Mouse (Mus musculus) midbrain, embryonic 10.5 days (tissue): Measurements from ENCODE around the gene Lrp3. TPM values are rescaled to one million over a fixed set of nuclear protein-coding genes. Genes with fewer than 3 reads are reported as not detected.

Source experiments
- DNase-seq: peaks from one replicate; pipeline ENCODE4 v3.0.0-alpha.2; 2017; ENCODE audit warnings: low spot score
- H3K27ac ChIP-seq: fragments of 300-500 bp; sonication (generic); replicated peaks from 2 replicates; pipeline ENCODE4 v1.5.1; 2016; ENCODE audit warnings: mild to moderate bottlenecking
- H3K27me3 ChIP-seq: fragments of 300-500 bp; sonication (generic); 2 replicates; pipeline ENCODE4 v1.6.1; 2016; ENCODE audit warnings: low read depth, mild to moderate bottlenecking; ENCODE audit not compliant: poor library complexity, severe bottlenecking
- H3K36me3 ChIP-seq: fragments of 300-500 bp; sonication (generic); 2 replicates; pipeline ENCODE4 v1.6.1; 2016; ENCODE audit warnings: mild to moderate bottlenecking, moderate library complexity
- H3K4me1 ChIP-seq: fragments of 300-500 bp; sonication (generic); 2 replicates; pipeline ENCODE4 v1.6.1; 2016
- H3K4me3 ChIP-seq: fragments of 300-500 bp; sonication (generic); 2 replicates; pipeline ENCODE4 v1.5.1; 2016; ENCODE audit warnings: mild to moderate bottlenecking, moderate library complexity
- H3K9me3 ChIP-seq: fragments of 300-500 bp; sonication (generic); replicated peaks from 2 replicates; pipeline ENCODE4 v1.6.1; 2016; ENCODE audit warnings: mild to moderate bottlenecking
- WGBS: fragments of 180-500 bp; shearing (Covaris S2); methylation state at CpG from one replicate; pipeline ENCODE4 v1.1.7; 2016; 5-methylcytosine and 5-hydroxymethylcytosine counted together
- polyA plus RNA-seq: library from polyadenylated mRNA; unstranded; fragments of >200 nt; fragmentation: Nextera tagmentation; extraction: Ambion mirVana; gene quantifications from 2 replicates; pipeline ENCODE4 v1.2.1, GENCODE M21; 2016

Gene Lrp3
- polyA plus RNA-seq, 1 experiment from 2014 or later, result 11.9 TPM

- Histone ChIP-seq H3K36me3 (no peaks in the 10 kb centered on the region), H3K9me3 (no peaks in the 10 kb centered on the region), H3K27ac (no peak overlapping the region), H3K4me1 (peaks cover 15% of the 10 kb centered on the region), H3K27me3 (peaks cover 24% of the 10 kb centered on the region), H3K4me3 (no peak overlapping the region)
- WGBS, result 51% methylated on average over 18 of the region's 18 CpGs
- peak; percentile 51 for DNase-seq
These were observed 38.6 kb downstream of the Lrp3 start for GRCm38 (mm10) chr7:35176412-35177381.

DNA sequence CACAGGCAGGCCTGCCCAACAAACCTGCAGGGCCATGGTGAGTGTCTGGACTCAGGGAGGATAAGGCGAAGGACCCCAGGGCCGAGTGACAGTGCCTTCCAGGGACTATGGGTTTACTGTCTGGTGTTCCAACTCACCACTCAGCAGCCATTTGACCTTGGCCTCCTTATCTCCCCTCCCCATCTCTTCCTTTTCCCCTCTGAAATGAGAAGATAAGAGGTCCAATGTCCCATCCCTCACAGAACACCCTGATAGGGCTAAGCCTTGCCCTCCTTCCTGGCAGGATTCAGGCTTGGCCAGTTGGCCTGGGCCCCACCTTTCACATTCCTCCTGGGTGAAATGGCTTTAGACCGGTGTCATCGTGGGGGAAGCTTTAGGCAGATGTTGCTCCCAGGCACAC is 39.8 kb downstream of the Lrp3 start:
- WGBS, result 82% methylated on average over 4 of the region's 4 CpGs

DNA sequence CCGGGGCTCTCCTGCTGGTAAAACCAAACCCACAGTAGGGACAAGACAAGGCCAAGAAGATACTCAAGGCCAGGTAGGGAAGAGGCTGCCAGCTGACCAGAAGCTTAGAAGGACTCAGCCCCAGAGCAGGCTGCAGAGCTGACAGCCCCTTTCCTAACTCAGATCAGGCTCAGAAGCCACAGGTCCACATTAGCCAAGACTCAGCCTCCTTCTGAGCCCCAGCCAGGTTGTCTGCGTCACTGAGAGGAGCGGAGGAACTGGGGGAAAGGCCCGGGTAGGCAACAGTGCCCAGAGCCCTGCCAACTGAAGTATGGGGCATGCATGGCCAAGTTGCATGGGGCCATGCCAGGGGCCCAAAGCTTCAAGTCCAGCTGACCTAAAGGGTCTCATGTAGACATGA is 42.8 kb downstream of the Lrp3 start:
- H3K4me1 ChIP-seq, result peaks cover 26% of the 10 kb centered on the region
- H3K27ac ChIP-seq, result peak overlapping the region; percentile 67
- WGBS, result 82% methylated on average over 4 of the region's 4 CpGs
- no peaks in the 10 kb centered on the region for H3K9me3 ChIP-seq
- H3K4me3 ChIP-seq, result peak overlapping the region; percentile 43; the same call in 1 of the 2 replicates
- peaks cover 47% of the 10 kb centered on the region for H3K27me3 ChIP-seq
- no peaks in the 10 kb centered on the region for H3K36me3 ChIP-seq
- no peak for DNase-seq

More for the DNA sequence above, 39.8 kb downstream of the Lrp3 start:
- no peak for DNase-seq
- peaks cover 34% of the 10 kb centered on the region for H3K27me3 ChIP-seq
- no peak overlapping the region for H3K4me3 ChIP-seq
- no peaks in the 10 kb centered on the region for H3K36me3 ChIP-seq
- H3K9me3 ChIP-seq, result no peaks in the 10 kb centered on the region
- peaks cover 20% of the 10 kb centered on the region for H3K4me1 ChIP-seq
- H3K27ac ChIP-seq, result no peak overlapping the region

DNA sequence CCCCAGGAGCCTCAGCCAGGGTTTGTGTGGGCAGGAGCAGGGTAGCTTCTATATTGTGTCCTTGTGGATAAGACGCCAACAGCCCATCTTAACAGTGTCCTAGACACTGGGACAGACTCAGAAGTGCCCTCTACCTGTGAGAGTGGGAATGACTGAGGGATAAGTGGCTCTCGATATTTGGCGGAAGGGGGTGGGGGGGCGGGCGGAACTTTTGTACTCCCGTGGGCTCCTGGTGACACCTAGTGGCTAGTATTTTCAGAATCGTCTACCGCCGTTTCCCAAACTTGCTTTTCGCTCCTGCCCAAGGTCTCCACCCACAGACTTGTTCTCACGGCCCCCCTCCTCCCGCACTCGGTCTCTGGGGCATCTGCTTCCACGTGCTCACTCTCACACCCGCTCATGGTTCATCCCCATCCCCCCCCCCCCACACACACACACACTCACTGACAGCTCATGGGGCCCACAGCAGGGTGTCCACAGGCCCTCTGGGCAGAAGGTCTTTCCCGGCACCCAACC is 43.4 kb downstream of the Lrp3 start:
- Histone ChIP-seq H3K27ac (peak overlapping the region; percentile 67), H3K9me3 (no peaks in the 10 kb centered on the region), H3K4me3 (peak overlapping the region; percentile 43), H3K27me3 (peaks cover 47% of the 10 kb centered on the region), H3K36me3 (no peaks in the 10 kb centered on the region), H3K4me1 (peaks cover 24% of the 10 kb centered on the region)
- 5% methylated on average over 14 of the region's 16 CpGs for WGBS
- peak; percentile 81 for DNase-seq

GRCm38 (mm10) chr7:35169341-35169740 is 46.0 kb downstream of the Lrp3 start:
- Histone ChIP-seq H3K36me3 (no peaks in the 10 kb centered on the region), H3K4me1 (peaks cover 19% of the 10 kb centered on the region), H3K4me3 (no peak overlapping the region), H3K9me3 (no peaks in the 10 kb centered on the region), H3K27me3 (peaks cover 39% of the 10 kb centered on the region), H3K27ac (no peak overlapping the region)
- whole genome bisulfite sequencing, result 16% methylated on average over 6 of the region's 6 CpGs
- DNase-seq, result peak; percentile 84

- no peaks in the 10 kb centered on the region for H3K36me3 ChIP-seq
- DNase-seq, result peak; percentile 23
- H3K4me3 ChIP-seq, result no peak overlapping the region
- H3K27me3 ChIP-seq, result peaks cover 31% of the 10 kb centered on the region
- 32% methylated on average over 2 of the region's 2 CpGs for WGBS
- H3K27ac ChIP-seq, result no peak overlapping the region
- no peaks in the 10 kb centered on the region for H3K9me3 ChIP-seq
- H3K4me1 ChIP-seq, result peaks cover 19% of the 10 kb centered on the region
These were observed 47.4 kb downstream of the Lrp3 start for GRCm38 (mm10) chr7:35167925-35168324.

GRCm38 (mm10) chr7:35166988-35167387 is 48.3 kb downstream of the Lrp3 start:
- Histone ChIP-seq H3K9me3 (no peaks in the 10 kb centered on the region), H3K36me3 (no peaks in the 10 kb centered on the region), H3K4me3 (no peak overlapping the region), H3K4me1 (peaks cover 13% of the 10 kb centered on the region), H3K27ac (no peak overlapping the region), H3K27me3 (peaks cover 23% of the 10 kb centered on the region)
- WGBS, result 78% methylated on average over 5 of the region's 5 CpGs
- DNase-seq, result no peak

- WGBS, result 74% methylated on average over 6 of the region's 6 CpGs
- H3K36me3 ChIP-seq, result no peaks in the 10 kb centered on the region
- H3K4me3 ChIP-seq, result no peak overlapping the region
- DNase-seq, result no peak
- H3K27ac ChIP-seq, result no peak overlapping the region
- peaks cover 4% of the 10 kb centered on the region; the same call in 1 of the 2 replicates for H3K9me3 ChIP-seq
- no peaks in the 10 kb centered on the region for H3K27me3 ChIP-seq
- peaks cover 7% of the 10 kb centered on the region; the same call in 1 of the 2 replicates for H3K4me1 ChIP-seq
These were observed 51.2 kb downstream of the Lrp3 start for GRCm38 (mm10) chr7:35164131-35164530.

GRCm38 (mm10) chr7:35163600-35163999 is 51.7 kb downstream of the Lrp3 start:
- no peaks in the 10 kb centered on the region for H3K27me3 ChIP-seq
- H3K9me3 ChIP-seq, result peaks cover 4% of the 10 kb centered on the region; the same call in 1 of the 2 replicates
- no peak overlapping the region for H3K27ac ChIP-seq
- DNase-seq, result no peak
- WGBS, result 75% methylated on average over 7 of the region's 7 CpGs
- H3K4me1 ChIP-seq, result peaks cover 7% of the 10 kb centered on the region; the same call in 1 of the 2 replicates
- H3K4me3 ChIP-seq, result no peak overlapping the region
- H3K36me3 ChIP-seq, result no peaks in the 10 kb centered on the region

GRCm38 (mm10) chr7:35162443-35162842 is 52.9 kb downstream of the Lrp3 start:
- H3K9me3 ChIP-seq, result peaks cover 4% of the 10 kb centered on the region; the same call in 1 of the 2 replicates
- no peaks in the 10 kb centered on the region for H3K4me1 ChIP-seq
- no peaks in the 10 kb centered on the region for H3K36me3 ChIP-seq
- no peak for DNase-seq
- no peaks in the 10 kb centered on the region for H3K27me3 ChIP-seq
- H3K27ac ChIP-seq, result no peak overlapping the region
- WGBS, result 84% methylated on average over 6 of the region's 6 CpGs
- no peak overlapping the region for H3K4me3 ChIP-seq

DNA sequence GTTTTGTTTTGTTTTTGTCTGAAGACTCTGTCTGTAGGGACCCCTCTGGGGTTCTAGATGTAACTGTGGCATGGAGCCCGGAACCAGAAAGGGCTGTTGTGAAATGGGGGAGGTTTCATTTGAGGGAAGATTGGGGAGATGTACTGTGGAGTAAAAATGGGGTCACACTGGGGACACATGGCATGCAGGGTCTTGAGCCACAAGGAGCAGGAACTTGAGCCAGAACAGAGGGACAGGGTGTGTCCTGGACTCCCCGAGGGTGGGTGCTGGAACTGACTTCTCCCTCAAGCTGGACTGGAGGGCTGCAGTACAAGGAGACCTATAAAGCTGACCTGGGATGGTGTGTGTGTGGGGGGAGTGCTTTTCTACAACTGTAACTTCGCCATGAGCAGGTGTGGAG is 57.8 kb downstream of the Lrp3 start:
- Histone ChIP-seq H3K27me3 (no peaks in the 10 kb centered on the region), H3K9me3 (peaks cover 4% of the 10 kb centered on the region; the same call in 1 of the 2 replicates), H3K4me1 (peaks cover 3% of the 10 kb centered on the region; the same call in 1 of the 2 replicates), H3K27ac (no peak overlapping the region), H3K36me3 (no peaks in the 10 kb centered on the region), H3K4me3 (no peak overlapping the region)
- 76% methylated on average over 3 of the region's 3 CpGs for WGBS
- no peak for DNase-seq

- H3K4me1 ChIP-seq, result peaks cover 3% of the 10 kb centered on the region; the same call in 1 of the 2 replicates
- H3K27me3 ChIP-seq, result no peaks in the 10 kb centered on the region
- H3K4me3 ChIP-seq, result no peak overlapping the region
- H3K36me3 ChIP-seq, result no peaks in the 10 kb centered on the region
- H3K9me3 ChIP-seq, result peaks cover 4% of the 10 kb centered on the region; the same call in 1 of the 2 replicates
- DNase-seq, result no peak
- 78% methylated on average over 16 of the region's 16 CpGs for WGBS
- H3K27ac ChIP-seq, result no peak overlapping the region
These were observed 58.5 kb downstream of the Lrp3 start for GRCm38 (mm10) chr7:35156561-35157477.
